Mouse (Mus musculus) layer of hippocampus, adult 2 months (tissue): Measurements from ENCODE around the gene Txlng. TPM values are rescaled to one million over a fixed set of nuclear protein-coding genes. Genes with fewer than 3 reads are reported as not detected.
"Not testable (repeated sequence)": the region's sequence is repeated elsewhere in the genome, so short reads cannot be mapped to it uniquely, and the experiment has no call there.

Experiments
- DNase-seq, 2 experiments: peaks; one replicate each; pipeline ENCODE4 v3.0.0; 2022; ENCODE audit warnings: low spot score in 2 of 2
- H3K27ac ChIP-seq: fragments of 200-600 bp; 2 replicates; pipeline ENCODE4 v1.8.1; 2022
- H3K4me3 ChIP-seq: fragments of 200-600 bp; 2 replicates; pipeline ENCODE4 v1.8.1; 2022; ENCODE audit warnings: mild to moderate bottlenecking
- CTCF ChIP-seq: fragments of 200-600 bp; conservative IDR thresholded peaks from 2 replicates; pipeline ENCODE4 v1.8.1; 2022; ENCODE audit warnings: antibody characterized with exemption, mild to moderate bottlenecking, moderate library complexity
- total RNA-seq, 2 experiments: library from RNA; stranded (reverse); gene quantifications; 2 replicates each; pipeline ENCODE4 v1.2.3; 2021

Txlng gene
- total RNA-seq, 2 experiments from 2014 or later = 23.2 to 23.7 TPM

GRCm38 (mm10) chrX:162828783-162829182, 471 bp downstream of the Txlng start:
- Histone ChIP-seq H3K27ac (peak overlapping the region; percentile 85), H3K4me3 (peak overlapping the region; percentile 71)
- TF ChIP-seq CTCF = no peak
- peak in 1 of 2 experiments; percentile 3 for DNase-seq

GRCm38 (mm10) chrX:162828016-162828415, 1.2 kb downstream of the Txlng start:
- peak overlapping the region; percentile 71 for H3K4me3 ChIP-seq
- peak overlapping the region; percentile 85 for H3K27ac ChIP-seq
- TF ChIP-seq CTCF = no peak
- DNase-seq = peak in 1 of 2 experiments; percentile 1

GRCm38 (mm10) chrX:162800371-162800770, 28.9 kb downstream of the Txlng start:
- H3K4me3 ChIP-seq = no peak overlapping the region
- peak; percentile 4 to 30 for DNase-seq
- peak; percentile 74 for TF ChIP-seq CTCF
- H3K27ac ChIP-seq = no peak overlapping the region

- not testable (repeated sequence) for H3K4me3 ChIP-seq, DNase-seq, H3K27ac ChIP-seq
- peak; percentile 57 for TF ChIP-seq CTCF
These were observed 37.9 kb downstream of the Txlng start for GRCm38 (mm10) chrX:162791392-162791791.

- TF ChIP-seq CTCF = no peak
- no peak for DNase-seq
- Histone ChIP-seq H3K27ac (no peak overlapping the region), H3K4me3 (no peak overlapping the region)
These were observed 40.9 kb downstream of the Txlng start for GRCm38 (mm10) chrX:162788372-162788771.

GRCm38 (mm10) chrX:162770726-162771125, 58.5 kb downstream of the Txlng start:
- H3K4me3 ChIP-seq = no peak overlapping the region
- no peak overlapping the region for H3K27ac ChIP-seq
- TF ChIP-seq CTCF = no peak
- DNase-seq = no peak

GRCm38 (mm10) chrX:162761716-162762395, 67.4 kb downstream of the Txlng start:
- peak; percentile 38 for TF ChIP-seq CTCF
- Histone ChIP-seq H3K27ac (peak overlapping the region; percentile 93; the same call in 1 of the 2 replicates), H3K4me3 (peak overlapping the region; percentile 81)
- DNase-seq = no peak

GRCm38 (mm10) chrX:162760958-162761515, 68.2 kb downstream of the Txlng start:
- Histone ChIP-seq H3K27ac (peak overlapping the region; percentile 93), H3K4me3 (peak overlapping the region; percentile 81)
- no peak for TF ChIP-seq CTCF
- no peak for DNase-seq

- peak; percentile 89 to 92 for DNase-seq
- peak within 1 kb of the TSS; percentile 81 for H3K4me3 ChIP-seq
- H3K27ac ChIP-seq = peak within 1 kb of the TSS; percentile 95
- peak; percentile 22; the same call in 1 of the 2 replicates for TF ChIP-seq CTCF
These were observed 68.9 kb downstream of the Txlng start, which contains the start of gene Rbbp7 for GRCm38 (mm10) chrX:162760115-162760942. Gene Rbbp7 (plus strand): TSS chrX:162760402.

- no peak for TF ChIP-seq CTCF
- peak overlapping the region; percentile 52 for H3K4me3 ChIP-seq
- peak; percentile 26 to 52 for DNase-seq
These were observed 69.8 kb downstream of the Txlng start for GRCm38 (mm10) chrX:162759251-162760114.

GRCm38 (mm10) chrX:162756058-162756457, 73.2 kb downstream of the Txlng start:
- DNase-seq = no peak
- no peak overlapping the region for H3K4me3 ChIP-seq
- no peak for TF ChIP-seq CTCF

More at GRCm38 (mm10) chrX:162759251-162760114, 69.8 kb downstream of the Txlng start:
- H3K27ac ChIP-seq = peak overlapping the region; percentile 95

GRCm38 (mm10) chrX:162754314-162754713, 74.9 kb downstream of the Txlng start:
- no peak for DNase-seq
- TF ChIP-seq CTCF = no peak
- no peak overlapping the region for H3K27ac ChIP-seq

More at GRCm38 (mm10) chrX:162756058-162756457, 73.2 kb downstream of the Txlng start:
- H3K27ac ChIP-seq = no peak overlapping the region

More at GRCm38 (mm10) chrX:162754314-162754713, 74.9 kb downstream of the Txlng start:
- no peak overlapping the region for H3K4me3 ChIP-seq
